Mouse (Mus musculus) embryo, embryonic 11.5 days (tissue): ENCODE results near the gene Diaph3.
"Not testable (repeated sequence)": the region's sequence is repeated elsewhere in the genome, so short reads cannot be mapped to it uniquely, and the experiment has no call there.

Experiments
- DNase-seq: peaks from one replicate; pipeline ENCODE4 v3.0.0-alpha.2; 2012; ENCODE audit warnings: low read depth, low spot score

The Diaph3 gene

DNA sequence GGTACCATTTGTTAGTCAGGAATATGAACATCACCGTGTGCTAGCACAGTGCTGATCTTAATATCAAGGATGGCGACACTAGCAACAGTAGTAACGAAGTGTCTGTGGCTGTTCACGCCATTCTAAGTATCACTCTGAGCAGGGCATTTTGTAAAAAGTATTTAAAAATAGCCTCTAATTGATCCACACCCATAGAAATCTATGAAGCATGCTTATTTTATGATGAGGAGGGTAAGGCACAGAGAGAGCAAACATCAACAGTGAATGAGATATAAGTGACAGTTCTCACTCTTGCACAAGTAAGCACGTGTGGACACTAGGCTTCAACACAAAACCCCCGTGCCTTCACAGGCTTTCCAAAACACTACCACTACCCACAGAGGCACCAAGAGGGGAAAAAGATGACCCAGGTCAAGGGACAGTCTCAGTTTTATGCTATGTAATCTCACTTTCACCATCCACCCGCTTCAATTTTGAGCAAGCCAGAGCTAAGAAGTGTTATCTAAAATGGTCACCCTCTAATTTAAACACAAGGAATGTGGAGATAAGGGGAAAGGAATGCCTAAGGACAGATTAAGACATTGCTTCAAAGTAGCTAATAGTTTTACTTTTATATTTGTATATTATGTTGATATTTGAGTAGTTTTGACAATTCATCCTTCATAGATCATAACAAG, 399.0 kb downstream of the Diaph3 start:
- no peak for DNase-seq

GRCm38 (mm10) chr14:86738916-86739315, 402.1 kb downstream of the Diaph3 start:
- no peak for DNase-seq

DNA sequence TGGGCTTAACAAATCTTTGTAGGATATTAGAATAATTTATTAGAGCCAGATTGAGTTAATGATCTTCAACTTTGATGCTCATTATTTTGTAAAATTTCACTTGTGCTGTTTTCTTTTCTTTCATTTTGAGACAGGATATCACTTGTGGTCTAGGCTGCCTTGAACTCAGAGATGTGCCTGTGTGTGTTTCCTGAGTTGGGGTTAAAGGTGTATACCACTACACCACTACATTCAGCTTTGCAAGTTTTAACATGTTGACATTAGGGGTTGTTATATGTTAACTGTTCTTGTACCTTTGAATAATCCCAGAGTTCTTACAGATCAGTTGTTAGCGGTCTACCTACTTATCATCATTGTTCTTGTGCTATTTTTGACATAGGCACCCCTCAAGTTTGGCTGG, 404.4 kb downstream of the Diaph3 start:
- DNase-seq = no peak

DNA sequence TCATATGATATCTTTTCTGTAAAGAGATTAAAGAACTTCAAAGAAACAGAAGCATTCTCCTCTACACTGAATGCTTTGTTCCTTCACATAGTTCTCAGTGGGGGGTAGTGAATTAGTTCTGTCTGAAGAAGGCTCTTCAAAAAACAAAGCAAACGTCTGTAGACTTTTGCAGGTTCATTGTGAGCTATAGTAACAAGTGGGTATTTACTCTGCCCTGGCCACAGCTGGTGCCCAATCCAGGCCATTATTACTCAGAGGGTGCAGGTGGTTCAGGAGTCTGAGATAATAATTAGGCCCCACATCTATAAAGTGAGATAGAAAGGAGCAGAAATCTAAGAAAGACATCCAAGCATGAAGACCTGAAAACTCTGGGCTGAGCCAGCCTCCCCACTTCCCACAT, 409.7 kb downstream of the Diaph3 start:
- no peak for DNase-seq

- DNase-seq = no peak
Measured at GRCm38 (mm10) chr14:86729617-86730098, 411.4 kb downstream of the Diaph3 start.

DNA sequence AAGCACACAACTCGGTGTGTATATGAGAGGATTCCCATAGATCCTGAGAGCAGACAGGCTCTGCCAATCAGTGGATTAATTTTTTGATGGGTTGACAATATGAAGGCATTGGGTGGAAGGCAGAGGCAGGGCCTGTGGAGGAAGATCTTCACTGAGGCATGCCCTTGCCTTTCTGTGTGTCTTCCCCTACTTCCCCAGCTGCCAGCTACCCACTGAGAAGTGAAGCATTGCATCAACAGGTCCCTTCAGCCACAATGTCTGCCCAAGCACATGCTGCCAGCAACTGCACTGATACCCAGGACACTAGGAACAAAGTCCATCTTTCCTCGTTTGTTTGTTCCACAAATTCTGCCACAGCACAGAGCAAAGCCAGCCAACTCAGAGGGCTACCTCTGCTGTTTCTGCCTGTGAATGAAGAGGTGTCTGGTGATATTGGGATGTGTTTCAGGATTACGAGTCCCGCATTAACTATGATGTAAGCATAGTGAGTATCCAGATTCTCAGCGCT, 413.4 kb downstream of the Diaph3 start:
- DNase-seq = no peak

- no peak for DNase-seq
Measured at GRCm38 (mm10) chr14:86721768-86722167, 419.3 kb downstream of the Diaph3 start.

DNA sequence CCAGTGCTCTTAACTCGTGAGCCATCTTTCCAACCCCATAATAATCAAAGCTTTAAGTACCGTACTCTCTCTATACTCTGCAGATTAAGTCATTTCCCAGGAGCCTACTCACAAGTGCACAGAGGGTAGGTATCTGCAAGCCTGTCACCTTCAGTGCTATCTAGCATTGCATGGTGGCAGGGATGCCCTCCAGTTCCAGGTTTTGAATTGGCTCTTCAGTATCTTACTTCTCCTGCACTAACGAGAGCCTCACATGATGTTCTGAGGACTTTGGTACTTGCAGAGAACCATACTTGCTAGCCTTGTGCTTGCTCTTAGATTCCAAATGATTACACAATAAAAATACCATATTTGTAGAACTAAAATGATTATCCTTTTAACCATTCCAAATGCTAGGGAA, 420.0 kb downstream of the Diaph3 start:
- no peak for DNase-seq

DNA sequence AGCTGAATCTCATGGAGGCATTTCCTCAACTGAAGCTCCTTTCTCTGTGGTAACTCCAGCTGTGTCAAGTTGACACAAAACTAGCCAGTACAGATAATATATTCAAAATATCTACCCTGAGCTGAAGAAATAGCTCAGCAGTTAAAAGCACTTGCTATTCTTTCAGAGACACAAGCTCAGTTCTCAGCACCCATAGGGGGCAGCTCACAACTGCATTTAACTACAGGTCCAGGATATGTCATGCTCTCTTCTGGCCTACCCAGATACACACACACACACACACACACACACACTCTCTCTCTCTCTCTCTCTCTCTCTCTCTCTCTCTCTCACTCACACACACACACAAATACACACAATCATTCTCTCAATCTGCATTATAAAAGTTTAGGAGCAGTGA, 420.6 kb downstream of the Diaph3 start:
- not testable (repeated sequence) for DNase-seq

- no peak for DNase-seq
Measured at GRCm38 (mm10) chr14:86714088-86714690, 426.8 kb downstream of the Diaph3 start.

- no peak for DNase-seq
Measured at GRCm38 (mm10) chr14:86704080-86704479, 437.0 kb downstream of the Diaph3 start.

- no peak for DNase-seq
Measured at GRCm38 (mm10) chr14:86701145-86701544, 439.9 kb downstream of the Diaph3 start.

DNA sequence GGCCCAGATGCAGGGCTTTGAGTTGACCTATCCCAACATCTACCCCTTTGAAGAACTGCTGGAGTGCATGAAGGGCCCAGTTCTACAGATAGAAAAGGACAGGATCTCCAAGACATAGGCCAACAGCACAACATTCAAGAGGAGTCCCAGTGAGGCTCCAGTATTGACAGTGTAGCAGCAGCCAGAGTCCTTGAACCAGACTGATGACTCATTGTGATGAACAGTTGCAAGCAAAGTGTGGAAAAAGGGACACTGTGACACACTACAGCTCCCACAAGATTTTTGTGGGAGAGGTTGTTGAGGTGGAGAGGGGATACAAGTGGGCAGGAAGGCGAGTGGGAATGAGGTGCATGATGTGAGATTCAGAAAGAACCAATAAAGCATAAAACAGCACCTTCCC, 443.1 kb downstream of the Diaph3 start:
- no peak for DNase-seq

GRCm38 (mm10) chr14:86692714-86693113, 448.3 kb downstream of the Diaph3 start:
- DNase-seq = no peak

DNA sequence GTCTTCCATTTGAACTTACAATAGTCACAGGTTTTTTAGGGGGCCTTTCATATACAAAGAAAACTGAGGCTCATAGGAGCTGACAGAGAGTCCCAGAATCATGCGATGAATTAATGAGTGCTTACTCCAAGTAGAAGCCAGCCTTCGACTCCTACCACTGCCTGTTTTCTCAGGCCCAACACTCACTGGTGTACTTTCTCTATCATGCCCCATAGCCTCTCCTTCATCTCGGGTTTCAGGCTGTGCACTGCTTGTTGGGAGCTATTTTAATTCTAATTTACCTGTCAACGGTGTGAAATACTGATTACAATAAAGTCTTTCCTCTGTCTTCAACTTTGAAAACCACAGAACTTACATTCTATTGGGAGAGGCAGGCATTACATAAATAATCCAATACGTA, 449.7 kb downstream of the Diaph3 start:
- no peak for DNase-seq

DNA sequence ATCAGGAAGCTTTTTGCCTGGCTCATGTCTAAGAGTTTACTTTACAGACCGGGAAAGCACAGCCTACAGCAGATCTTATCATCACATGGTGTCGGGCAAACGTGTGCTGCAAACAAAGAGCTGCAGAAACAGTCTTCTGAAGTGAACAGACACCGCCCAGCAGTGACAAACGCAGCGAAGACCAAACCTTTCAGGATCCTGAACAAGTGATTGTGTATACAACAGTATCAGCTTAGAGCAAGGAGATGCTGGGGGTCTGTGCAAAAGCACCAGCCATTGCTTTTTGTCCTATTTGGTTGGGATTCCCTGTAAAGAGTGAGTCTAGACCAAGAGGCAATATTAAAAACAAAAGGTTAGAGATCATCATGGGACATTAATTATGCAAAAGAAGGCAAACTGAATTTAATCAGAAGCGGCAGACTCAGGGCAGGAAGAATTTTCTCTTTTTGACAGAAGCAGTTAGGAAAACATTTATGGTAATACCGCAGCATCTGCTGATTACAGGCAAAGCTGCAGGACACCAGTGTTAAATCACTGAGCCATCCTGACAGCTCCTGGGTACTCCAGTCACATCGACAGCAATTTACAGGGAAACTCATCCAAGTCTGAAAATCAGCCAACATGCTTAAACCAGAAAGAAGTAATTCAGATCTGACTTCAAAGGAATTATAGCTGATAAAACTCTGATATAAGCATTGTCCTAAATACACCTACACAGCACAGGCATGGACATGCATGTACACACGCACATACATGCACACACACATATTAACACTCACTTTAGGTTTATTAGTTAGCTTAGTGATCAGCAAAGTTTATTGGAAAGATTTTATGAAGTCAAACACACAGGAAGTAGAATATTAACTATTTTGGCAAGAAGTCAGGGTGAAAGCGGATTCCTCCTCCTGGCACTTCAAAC, 456.2 kb downstream of the Diaph3 start:
- no peak for DNase-seq

DNA sequence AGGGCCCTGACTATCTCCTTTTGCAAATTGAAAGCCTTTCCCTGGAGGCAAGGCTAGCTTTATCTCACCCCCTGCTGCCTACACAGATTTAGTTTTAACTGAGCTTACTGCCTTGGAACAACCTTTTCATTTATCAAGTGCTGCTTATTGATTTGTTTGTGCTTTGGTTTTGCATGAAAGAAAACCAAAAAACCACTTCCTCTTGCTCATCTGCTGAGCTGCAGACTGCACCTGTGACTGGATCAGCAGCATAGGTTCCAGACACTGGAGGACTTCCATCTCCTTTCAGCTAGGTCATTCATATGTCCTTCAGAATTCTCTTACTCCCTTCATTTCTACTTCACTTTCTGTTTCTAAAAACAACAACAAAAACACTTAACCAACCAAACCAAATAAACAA, 459.1 kb downstream of the Diaph3 start:
- DNase-seq = no peak

DNA sequence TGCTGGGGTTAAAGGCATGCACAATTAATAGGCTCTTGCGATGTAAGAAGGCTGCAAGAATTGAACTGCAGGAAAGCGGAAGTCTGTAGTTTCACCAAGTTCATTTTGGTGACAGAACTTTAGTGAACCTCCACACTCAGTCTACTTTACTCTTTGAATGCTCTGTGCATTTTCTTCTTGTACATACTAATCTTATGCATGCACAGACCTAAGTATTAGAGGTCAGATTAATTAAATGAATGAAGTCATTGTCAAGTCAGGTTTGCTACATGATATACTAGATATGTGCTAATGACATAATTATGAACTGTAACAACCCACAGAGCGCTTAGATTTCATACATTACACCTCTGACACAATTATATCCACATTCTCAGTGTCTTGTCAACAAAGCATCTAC, 462.0 kb downstream of the Diaph3 start:
- DNase-seq = no peak

- DNase-seq = no peak
Measured at GRCm38 (mm10) chr14:86678179-86678780, 462.8 kb downstream of the Diaph3 start.

DNA sequence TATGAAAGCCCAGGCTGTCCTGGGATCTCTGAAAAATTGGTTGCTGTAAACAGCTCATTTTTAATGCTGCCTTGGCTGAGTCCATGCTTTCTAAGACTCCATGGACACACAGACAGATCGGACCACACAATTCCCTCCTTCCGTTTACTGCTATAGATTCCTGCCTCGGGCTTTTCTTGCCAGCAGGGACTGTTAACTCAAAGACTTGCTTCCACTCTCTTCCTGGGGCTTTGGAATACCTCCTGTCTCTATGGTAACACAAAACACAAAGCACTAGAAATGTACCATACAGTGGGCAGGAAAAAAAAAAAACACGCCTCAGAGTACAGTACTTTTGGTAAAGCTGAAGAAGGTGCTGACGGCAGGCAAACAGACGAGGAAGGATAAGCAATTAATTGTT, 464.0 kb downstream of the Diaph3 start:
- no peak for DNase-seq

DNA sequence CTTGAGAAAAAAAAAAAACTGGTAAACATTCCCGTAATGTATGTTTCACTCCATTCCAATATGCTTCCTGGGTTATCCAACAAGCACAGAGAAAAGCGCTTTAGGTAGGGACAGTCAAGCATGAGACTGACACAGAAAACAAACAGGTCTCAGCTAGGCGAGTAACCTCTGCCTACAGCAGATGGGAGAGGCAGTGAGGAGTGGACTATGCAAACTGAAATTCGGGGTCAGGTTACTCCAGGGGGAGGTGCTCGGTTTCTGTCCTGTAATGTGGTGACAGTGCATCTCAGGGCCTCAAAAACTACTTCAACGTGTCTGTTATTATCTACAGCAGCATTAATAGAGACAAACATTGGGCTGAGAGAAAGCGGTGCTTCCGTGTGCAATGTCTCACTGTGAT, 465.7 kb downstream of the Diaph3 start:
- no peak for DNase-seq

DNA sequence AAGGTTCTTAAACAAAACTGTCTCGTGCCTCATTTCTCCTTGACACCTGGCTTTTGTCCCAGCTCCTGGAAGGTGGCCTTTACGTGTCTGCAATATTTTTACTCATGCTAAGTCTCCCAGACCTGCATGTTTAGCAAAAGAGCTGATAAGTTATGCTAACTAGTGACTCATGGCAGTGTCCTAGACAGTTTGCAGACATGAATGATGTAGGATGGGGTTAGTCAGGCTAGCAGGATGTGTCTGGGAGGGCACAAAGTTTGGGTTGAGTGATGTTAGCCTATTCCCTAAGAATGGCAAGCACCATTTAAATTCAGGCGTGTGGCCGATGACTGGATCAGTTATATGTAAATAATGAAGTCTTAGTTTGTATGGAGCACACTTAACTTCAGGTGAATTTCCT, 478.2 kb downstream of the Diaph3 start:
- DNase-seq = no peak
